Mouse (Mus musculus) megakaryocyte-erythroid progenitor cell, adult 5-6 weeks (primary cell): ENCODE data around the gene Ufsp1. TPM values are rescaled to one million over a fixed set of nuclear protein-coding genes. Genes with fewer than 3 reads are reported as not detected.
A peak's percentile ranks its signal among the peaks of the same experiment; 100 is the strongest.

Experiments used
- ATAC-seq: replicated peaks from 2 replicates; pipeline ENCODE4 v1.8.0; 2016; ENCODE audit warnings: mild to moderate bottlenecking, inconsistent platforms; ENCODE audit not compliant: severe bottlenecking, poor library complexity, low FRiP score, low TSS enrichment
- total RNA-seq, 2 experiments: library from RNA; stranded (forward) in 1 of 2; stranded (reverse) in 1 of 2; fragments of 200-1000, 215-1000 nt in 1 of 2; fragments of >200 nt in 1 of 2; fragmentation: Nextera tagmentation in 1 of 2; gene quantifications; 2 replicates each; pipeline ENCODE4 v1.2.3; 2014 to 2017

Gene Ufsp1
- total RNA-seq, 2 experiments from 2014 or later = 5.2 to 11.4 TPM

- ATAC-seq = peak; percentile 16
Observed at GRCm38 (mm10) chr5:137293282-137293681, 1.1 kb upstream of the Ufsp1 start.

GRCm38 (mm10) chr5:137294744-137295093 lies 290 bp downstream of the Ufsp1 start:
- ATAC-seq = peak; percentile 2; the same call in 1 of the 2 replicates

GRCm38 (mm10) chr5:137295296-137295695 lies 867 bp downstream of the Ufsp1 start:
- ATAC-seq = no peak

- ATAC-seq = no peak
Observed at GRCm38 (mm10) chr5:137295712-137296111, 1.3 kb downstream of the Ufsp1 start.

GRCm38 (mm10) chr5:137297126-137297525 lies 2.7 kb downstream of the Ufsp1 start:
- no peak for ATAC-seq

- no peak; the same call in 1 of the 2 replicates for ATAC-seq
Observed at GRCm38 (mm10) chr5:137299240-137299639, 4.8 kb downstream of the Ufsp1 start.

GRCm38 (mm10) chr5:137301253-137301652 lies 6.8 kb downstream of the Ufsp1 start:
- ATAC-seq = no peak

GRCm38 (mm10) chr5:137303609-137304008 lies 9.2 kb downstream of the Ufsp1 start:
- ATAC-seq = no peak

GRCm38 (mm10) chr5:137304165-137304564 lies 9.7 kb downstream of the Ufsp1 start:
- no peak for ATAC-seq

GRCm38 (mm10) chr5:137304816-137305215 lies 10.4 kb downstream of the Ufsp1 start:
- ATAC-seq = no peak

- ATAC-seq = no peak
Observed at GRCm38 (mm10) chr5:137305822-137306221, 11.4 kb downstream of the Ufsp1 start.

- ATAC-seq = no peak
Observed at GRCm38 (mm10) chr5:137306439-137307005, 12.1 kb downstream of the Ufsp1 start.

GRCm38 (mm10) chr5:137307071-137307912 lies 12.9 kb downstream of the Ufsp1 start, which contains the start of gene Srrt:
Gene Srrt, minus strand, starts transcription at chr5:137307674.
- peak; percentile 85 for ATAC-seq

- ATAC-seq = no peak
Observed at GRCm38 (mm10) chr5:137308356-137308755, 13.9 kb downstream of the Ufsp1 start.

- peak; percentile 31 for ATAC-seq
Observed at GRCm38 (mm10) chr5:137313466-137314192, 19.2 kb downstream of the Ufsp1 start.

GRCm38 (mm10) chr5:137314193-137315083 lies 20.0 kb downstream of the Ufsp1 start, which contains the start of gene Trip6:
Gene Trip6, minus strand, starts transcription at chr5:137314404.
- peak; percentile 38 for ATAC-seq

- ATAC-seq = peak; percentile 74
Observed at GRCm38 (mm10) chr5:137315084-137315903, 20.9 kb downstream of the Ufsp1 start.

GRCm38 (mm10) chr5:137317361-137317760 lies 22.9 kb downstream of the Ufsp1 start:
- peak; percentile 28; the same call in 1 of the 2 replicates for ATAC-seq
